8 mouse cellular contexts compared by ENCODE assay signal in the genomic region with DNA sequence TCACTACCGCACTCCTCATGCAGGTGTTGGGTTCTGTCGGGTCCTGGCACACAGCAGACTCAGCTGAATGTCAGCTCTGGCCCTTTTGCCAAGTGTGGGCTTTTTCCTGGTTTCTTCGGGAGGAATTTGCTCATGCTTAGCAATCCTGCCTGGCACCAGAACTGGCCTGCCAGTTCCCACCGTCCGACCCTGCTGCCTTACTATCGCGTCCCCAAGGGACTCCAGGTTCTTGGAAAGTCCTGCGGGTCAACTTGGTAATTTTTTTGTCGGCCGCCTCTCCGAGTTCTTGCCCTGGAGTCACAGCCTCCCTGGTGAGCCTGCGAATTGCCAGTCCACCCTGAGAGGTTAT. TPM values are rescaled to one million over a fixed set of nuclear protein-coding genes. Genes with fewer than 3 reads are reported as not detected.
DNase-seq lines count a peak whose midpoint lies in the region; ATAC-seq and TF ChIP-seq lines count a peak whose summit lies in the region.

No protein-coding gene starts in this region.

- TF ChIP-seq CTCF in E14TG2a.4 (conservative IDR thresholded peaks at IDR 0.05; ENCODE audit: low read length), result no peak

- no peaks in the 10 kb centered on the region for H3K36me3 ChIP-seq in E14TG2a.4 (ENCODE audit: insufficient read depth, low read length)
- no peaks in the 10 kb centered on the region for H3K36me3 ChIP-seq in embryonic facial prominence, embryonic 14.5 days (ENCODE audit: control insufficient read depth, insufficient read depth, low read length)
- no peaks in the 10 kb centered on the region for H3K36me3 ChIP-seq in hindbrain, embryonic 10.5 days
- H3K36me3 ChIP-seq in limb, embryonic 12.5 days, result 0 out of 2 replicates have a peak, but pooled peaks cover 2% of the 10 kb centered on the region
- no peaks in the 10 kb centered on the region for H3K36me3 ChIP-seq in neural tube, embryonic 14.5 days (ENCODE audit: control insufficient read depth, insufficient read depth, low read length)

- under 1% methylated on average over 12 of the region's 12 CpGs for WGBS in embryonic facial prominence, embryonic 14.5 days
- WGBS in hindbrain, embryonic 10.5 days, result 3% methylated on average over 12 of the region's 12 CpGs
- whole genome bisulfite sequencing in limb, embryonic 12.5 days, result 3% methylated on average over 12 of the region's 12 CpGs
- WGBS in neural tube, embryonic 14.5 days, result 3% methylated on average over 12 of the region's 12 CpGs

- peaks cover 13% of the 10 kb centered on the region; the same call in 1 of the 2 replicates for H3K27me3 ChIP-seq in E14TG2a.4 (ENCODE audit: insufficient read depth, low read length)
- H3K27me3 ChIP-seq in embryonic facial prominence, embryonic 14.5 days (replicated peaks; ENCODE audit: control insufficient read depth, insufficient read depth, low read length), result no peaks in the 10 kb centered on the region
- no peaks in the 10 kb centered on the region for H3K27me3 ChIP-seq in hindbrain, embryonic 10.5 days (ENCODE audit: insufficient read depth, poor library complexity, severe bottlenecking)
- H3K27me3 ChIP-seq in limb, embryonic 12.5 days, result no peaks in the 10 kb centered on the region
- H3K27me3 ChIP-seq in neural tube, embryonic 14.5 days (ENCODE audit: control insufficient read depth, insufficient read depth, low read length), result no peaks in the 10 kb centered on the region

- peak overlapping the region; percentile 93 for H3K4me2 ChIP-seq in embryonic facial prominence, embryonic 14.5 days (ENCODE audit: low read depth, low read length)
- H3K4me2 ChIP-seq in limb, embryonic 12.5 days, result peak overlapping the region; percentile 87
- peak overlapping the region; percentile 85 for H3K4me2 ChIP-seq in neural tube, embryonic 14.5 days (ENCODE audit: low read depth, low read length)

- DNase-seq in frontal cortex, postnatal 25 days (ENCODE audit: low spot score in 2 of 2), result peak; percentile 10 to 27
- no peak for DNase-seq in frontal cortex, postnatal 14 days (ENCODE audit: low spot score in 2 of 2)
- DNase-seq in embryonic facial prominence, embryonic 14.5 days (ENCODE audit: low spot score), result peak; percentile 31
- no peak for DNase-seq in hindbrain, embryonic 10.5 days (ENCODE audit: low spot score)
- no peak for DNase-seq in Muller cell, postnatal 12 days (ENCODE audit: inconsistent ontology term)

- no peaks in the 10 kb centered on the region for H3K9me3 ChIP-seq in E14TG2a.4 (ENCODE audit: low read length)
- no peaks in the 10 kb centered on the region for H3K9me3 ChIP-seq in embryonic facial prominence, embryonic 14.5 days (ENCODE audit: control insufficient read depth, low read length)
- no peaks in the 10 kb centered on the region for H3K9me3 ChIP-seq in hindbrain, embryonic 10.5 days
- H3K9me3 ChIP-seq in limb, embryonic 12.5 days, result no peaks in the 10 kb centered on the region
- H3K9me3 ChIP-seq in neural tube, embryonic 14.5 days (ENCODE audit: control insufficient read depth, low read length), result no peaks in the 10 kb centered on the region

- H3K9ac ChIP-seq in embryonic facial prominence, embryonic 14.5 days (ENCODE audit: low read depth, low read length), result peak overlapping the region; percentile 95
- H3K9ac ChIP-seq in limb, embryonic 12.5 days (replicated peaks), result peak overlapping the region; percentile 99
- H3K9ac ChIP-seq in neural tube, embryonic 14.5 days (replicated peaks; ENCODE audit: low read depth, low read length), result peak overlapping the region; percentile 97

- peak overlapping the region; percentile 93 for H3K4me3 ChIP-seq in E14TG2a.4 (replicated peaks; ENCODE audit: low read length)
- H3K4me3 ChIP-seq in embryonic facial prominence, embryonic 14.5 days (ENCODE audit: low read depth, low read length), result peak overlapping the region; percentile 92
- H3K4me3 ChIP-seq in hindbrain, embryonic 10.5 days, result peak overlapping the region; percentile 93
- H3K4me3 ChIP-seq in limb, embryonic 12.5 days (replicated peaks), result peak overlapping the region; percentile 91
- H3K4me3 ChIP-seq in neural tube, embryonic 14.5 days (ENCODE audit: low read depth, low read length), result peak overlapping the region; percentile 74

- H3K27ac ChIP-seq in embryonic facial prominence, embryonic 14.5 days (replicated peaks; ENCODE audit: low read depth, low read length), result peak overlapping the region; percentile 92
- peak overlapping the region; percentile 100 for H3K27ac ChIP-seq in hindbrain, embryonic 10.5 days
- H3K27ac ChIP-seq in limb, embryonic 12.5 days, result peak overlapping the region; percentile 97
- peak overlapping the region; percentile 94 for H3K27ac ChIP-seq in neural tube, embryonic 14.5 days (ENCODE audit: low read depth, low read length)

- no peak for ATAC-seq in embryonic facial prominence, embryonic 14.5 days (ENCODE audit: low read depth)
- ATAC-seq in limb, embryonic 12.5 days (ENCODE audit: insufficient number of reproducible peaks, insufficient read depth, low FRiP score, low TSS enrichment, low read depth), result no peak
- ATAC-seq in neural tube, embryonic 14.5 days (ENCODE audit: low read depth), result peak; percentile 0; the same call in 1 of the 2 replicates

- H3K4me1 ChIP-seq in E14TG2a.4 (replicated peaks; ENCODE audit: low read depth, low read length), result peaks cover 31% of the 10 kb centered on the region
- peaks cover 20% of the 10 kb centered on the region; the same call in 1 of the 2 replicates for H3K4me1 ChIP-seq in embryonic facial prominence, embryonic 14.5 days (ENCODE audit: control insufficient read depth, insufficient read depth, low read length)
- peaks cover 39% of the 10 kb centered on the region for H3K4me1 ChIP-seq in hindbrain, embryonic 10.5 days (replicated peaks)
- peaks cover 30% of the 10 kb centered on the region for H3K4me1 ChIP-seq in limb, embryonic 12.5 days (replicated peaks)
- peaks cover 30% of the 10 kb centered on the region for H3K4me1 ChIP-seq in neural tube, embryonic 14.5 days (ENCODE audit: control insufficient read depth, insufficient read depth, low read length)

RNA-seq across cellular contexts. Expression of a gene that starts 0.9 kb away (rescaled TPM):
- polyA plus RNA-seq in embryonic facial prominence, embryonic 14.5 days (2014; fragmentation: Nextera tagmentation; extraction: Ambion mirVana), result 15.0 and 17.0 TPM in 2 replicates
- polyA plus RNA-seq in hindbrain, embryonic 10.5 days (2016; fragmentation: Nextera tagmentation; extraction: Ambion mirVana), result 11.8 and 16.2 TPM in 2 replicates
- 11.3 and 15.5 TPM in 2 replicates for polyA plus RNA-seq in limb, embryonic 12.5 days (2016; fragmentation: Nextera tagmentation; extraction: Ambion mirVana)
- polyA plus RNA-seq in neural tube, embryonic 14.5 days (2014; fragmentation: Nextera tagmentation; extraction: Ambion mirVana), result 8.9 and 11.1 TPM in 2 replicates

RNA-seq across cellular contexts. Expression of a gene that starts 45.0 kb away (rescaled TPM):
- 194 and 218 TPM in 2 replicates for polyA plus RNA-seq in embryonic facial prominence, embryonic 14.5 days (2014; fragmentation: Nextera tagmentation; extraction: Ambion mirVana)
- polyA plus RNA-seq in hindbrain, embryonic 10.5 days (2016; fragmentation: Nextera tagmentation; extraction: Ambion mirVana), result 187 and 192 TPM in 2 replicates
- 199 and 203 TPM in 2 replicates for polyA plus RNA-seq in limb, embryonic 12.5 days (2016; fragmentation: Nextera tagmentation; extraction: Ambion mirVana)
- 128 and 155 TPM in 2 replicates for polyA plus RNA-seq in neural tube, embryonic 14.5 days (2014; fragmentation: Nextera tagmentation; extraction: Ambion mirVana)

Comparison
In these comparisons a context has a peak if more than half of its experiments do, and no peak if none do; other contexts are left out.
1. DNase-seq: peak in frontal cortex, postnatal 25 days (2 of 2) and embryonic facial prominence, embryonic 14.5 days (single experiment); none in frontal cortex, postnatal 14 days (0 of 2), hindbrain, embryonic 10.5 days (single experiment) and Muller cell, postnatal 12 days (single experiment).
2. Peak in every context shown above with its lines, with median percentiles within 50 percentile points of each other: H3K4me3 ChIP-seq, H3K27ac ChIP-seq, H3K4me2 ChIP-seq and H3K9ac ChIP-seq.